Comparison of ENCODE assay signal across 8 mouse cellular contexts in genomic region chr19:4213524-4213974, GRCm38 (mm10). TPM values are rescaled to one million over a fixed set of nuclear protein-coding genes. Genes with fewer than 3 reads are reported as not detected.
DNase-seq lines count a peak whose midpoint lies in the region; ATAC-seq and TF ChIP-seq lines count a peak whose summit lies in the region.

No protein-coding gene starts in this region.

- WGBS in liver, adult 2 months: 16% methylated on average over 9 of the region's 9 CpGs
- whole genome bisulfite sequencing in intestine, embryonic 15.5 days: 11% methylated on average over 9 of the region's 9 CpGs
- 10% methylated on average over 9 of the region's 9 CpGs for WGBS in liver, postnatal 0 days (ENCODE audit: insufficient replicate concordance)

- no peak overlapping the region for H3K9ac ChIP-seq in liver, adult 2 months (ENCODE audit: low read depth, low read length)
- H3K9ac ChIP-seq in intestine, embryonic 15.5 days: peak overlapping the region; percentile 97
- H3K9ac ChIP-seq in liver, postnatal 0 days (replicated peaks): peak overlapping the region; percentile 79

- TF ChIP-seq POLR2A in liver, adult 2 months (IDR thresholded peaks at IDR 0.05; ENCODE audit: extremely low read depth, insufficient read depth, low read length): no peak

- no peaks in the 10 kb centered on the region for H3K79me2 ChIP-seq in liver, adult 2 months (ENCODE audit: control insufficient read depth, insufficient read depth, low read length)

- intact Hi-C loops in left cerebral cortex, postnatal 25 days (cut with DNase I): no loop called here

- no peaks in the 10 kb centered on the region for H3K36me3 ChIP-seq in liver, adult 2 months (ENCODE audit: control insufficient read depth, insufficient read depth, low read length)
- no peaks in the 10 kb centered on the region for H3K36me3 ChIP-seq in intestine, embryonic 15.5 days
- H3K36me3 ChIP-seq in liver, postnatal 0 days (replicated peaks; ENCODE audit: insufficient read depth, low read length): no peaks in the 10 kb centered on the region

- TF ChIP-seq CTCF in liver, adult 2 months (IDR thresholded peaks at IDR 0.05; ENCODE audit: low read depth, low read length): no peak
- no peak for TF ChIP-seq CTCF in liver, postnatal 0 days (IDR thresholded peaks at IDR 0.05; ENCODE audit: low read depth)

- peak overlapping the region; percentile 91 for H3K4me2 ChIP-seq in intestine, embryonic 15.5 days (replicated peaks)
- H3K4me2 ChIP-seq in liver, postnatal 0 days (ENCODE audit: low read depth, low read length): peak overlapping the region; percentile 90

- no peak for TF ChIP-seq EP300 in liver, postnatal 0 days (IDR thresholded peaks at IDR 0.05; ENCODE audit: low read depth)

- H3K9me3 ChIP-seq in intestine, embryonic 15.5 days: no peaks in the 10 kb centered on the region
- H3K9me3 ChIP-seq in liver, postnatal 0 days (ENCODE audit: low read length): no peaks in the 10 kb centered on the region

- no peak overlapping the region for H3K27ac ChIP-seq in liver, adult 2 months (replicated peaks; ENCODE audit: insufficient read depth, low read depth, low read length)
- peak overlapping the region; percentile 95 for H3K27ac ChIP-seq in intestine, embryonic 15.5 days
- H3K27ac ChIP-seq in liver, postnatal 0 days (ENCODE audit: low read depth): peak overlapping the region; percentile 50; the same call in 1 of the 2 replicates

- H3K4me3 ChIP-seq in liver, adult 2 months (ENCODE audit: insufficient read depth, low read depth, low read length): no peak overlapping the region
- peak overlapping the region; percentile 87 for H3K4me3 ChIP-seq in intestine, embryonic 15.5 days (replicated peaks)
- H3K4me3 ChIP-seq in liver, postnatal 0 days (ENCODE audit: low read depth, low read length): peak overlapping the region; percentile 67

- H3K4me1 ChIP-seq in liver, adult 2 months (ENCODE audit: control insufficient read depth, insufficient read depth, low read length): peaks cover 5% of the 10 kb centered on the region; the same call in 1 of the 2 replicates
- H3K4me1 ChIP-seq in intestine, embryonic 15.5 days (replicated peaks): peaks cover 56% of the 10 kb centered on the region
- H3K4me1 ChIP-seq in liver, postnatal 0 days (ENCODE audit: insufficient read depth): peaks cover 41% of the 10 kb centered on the region

- no peaks in the 10 kb centered on the region for H3K27me3 ChIP-seq in liver, adult 2 months (ENCODE audit: control insufficient read depth, insufficient read depth, low read length)
- 0 out of 2 replicates have a peak, but pooled peaks cover 3% of the 10 kb centered on the region for H3K27me3 ChIP-seq in intestine, embryonic 15.5 days (replicated peaks)
- peaks cover 61% of the 10 kb centered on the region for H3K27me3 ChIP-seq in liver, postnatal 0 days (ENCODE audit: insufficient read depth, low read length)

- ATAC-seq in intestine, embryonic 15.5 days: peak; percentile 34
- peak; percentile 67 for ATAC-seq in liver, postnatal 0 days

- peak; percentile 52 for DNase-seq in liver, adult 2 months (ENCODE audit: extremely low read depth, low read depth, low spot score)
- DNase-seq in liver: no peak
- peak; percentile 57 for DNase-seq in adrenal gland, postnatal 25 days
- DNase-seq in liver, postnatal 0 days: peak; percentile 61
- DNase-seq in frontal cortex, postnatal 36 days (ENCODE audit: low spot score in 2 of 2): no peak
- DNase-seq in left cerebral cortex, postnatal 25 days (ENCODE audit: low spot score in 2 of 2): no peak
- DNase-seq in spleen, postnatal 36 days (ENCODE audit: low spot score in 2 of 2): no peak

RNA-seq across cellular contexts. Expression of gene Clcf1, which starts 0.5 kb away (rescaled TPM):
- total RNA-seq in liver, adult 2 months (2014; rRNA removed): 0.27 and 0.28 TPM in 2 replicates
- 0.87 and 3.8 TPM in 2 replicates for polyA plus RNA-seq in liver, adult 2 months (2012; rRNA removed)
- 11.0 and 14.5 TPM in 2 replicates for total RNA-seq in adrenal gland, postnatal 25 days (2021)
- polyA plus RNA-seq in intestine, embryonic 15.5 days (2015; fragmentation: Nextera tagmentation; extraction: Ambion mirVana): 5.7 and 5.9 TPM in 2 replicates
- polyA plus RNA-seq in liver, postnatal 0 days (2015; fragmentation: Nextera tagmentation; extraction: Ambion mirVana): 0.91 and 1.1 TPM in 2 replicates
- 1 to 10 TPM in 1 of 2 experiments, under 1 TPM in 1; 0.96 to 1.2 TPM for total RNA-seq in left cerebral cortex, postnatal 25 days (2021)

RNA-seq across cellular contexts. Expression of gene AC109138.7, which starts 0.6 kb away (rescaled TPM):
- not detected in 2 replicates for total RNA-seq in liver, adult 2 months (2014; rRNA removed)
- polyA plus RNA-seq in liver, adult 2 months (2012; rRNA removed): not detected in 2 replicates
- not detected in 2 replicates for total RNA-seq in adrenal gland, postnatal 25 days (2021)
- not detected in 2 replicates for polyA plus RNA-seq in intestine, embryonic 15.5 days (2015; fragmentation: Nextera tagmentation; extraction: Ambion mirVana)
- polyA plus RNA-seq in liver, postnatal 0 days (2015; fragmentation: Nextera tagmentation; extraction: Ambion mirVana): not detected in 2 replicates
- not detected for total RNA-seq in left cerebral cortex, postnatal 25 days (2021)

RNA-seq across cellular contexts. Expression of gene Rad9a, which starts 12.1 kb away (rescaled TPM):
- total RNA-seq in liver, adult 2 months (2014; rRNA removed): 0.74 and 1.3 TPM in 2 replicates
- 7.0 and 7.5 TPM in 2 replicates for polyA plus RNA-seq in liver, adult 2 months (2012; rRNA removed)
- 10.1 and 10.8 TPM in 2 replicates for total RNA-seq in adrenal gland, postnatal 25 days (2021)
- 29.3 and 30.5 TPM in 2 replicates for polyA plus RNA-seq in intestine, embryonic 15.5 days (2015; fragmentation: Nextera tagmentation; extraction: Ambion mirVana)
- 8.0 and 9.0 TPM in 2 replicates for polyA plus RNA-seq in liver, postnatal 0 days (2015; fragmentation: Nextera tagmentation; extraction: Ambion mirVana)
- 1 to 10 TPM; 6.9 to 8.0 TPM for total RNA-seq in left cerebral cortex, postnatal 25 days (2021)

RNA-seq across cellular contexts. Expression of gene Pold4, which starts 18.1 kb away (rescaled TPM):
- 27.2 and 27.3 TPM in 2 replicates for total RNA-seq in liver, adult 2 months (2014; rRNA removed)
- polyA plus RNA-seq in liver, adult 2 months (2012; rRNA removed): 60.4 and 63.8 TPM in 2 replicates
- 56.8 and 60.4 TPM in 2 replicates for total RNA-seq in adrenal gland, postnatal 25 days (2021)
- 35.0 and 40.8 TPM in 2 replicates for polyA plus RNA-seq in intestine, embryonic 15.5 days (2015; fragmentation: Nextera tagmentation; extraction: Ambion mirVana)
- 28.5 and 31.1 TPM in 2 replicates for polyA plus RNA-seq in liver, postnatal 0 days (2015; fragmentation: Nextera tagmentation; extraction: Ambion mirVana)
- total RNA-seq in left cerebral cortex, postnatal 25 days (2021): 10 to 100 TPM; 14.0 to 18.6 TPM

RNA-seq across cellular contexts. Expression of gene Ppp1ca, which starts 21.7 kb away (rescaled TPM):
- 170 TPM in 2 replicates for total RNA-seq in liver, adult 2 months (2014; rRNA removed)
- 399 and 571 TPM in 2 replicates for polyA plus RNA-seq in liver, adult 2 months (2012; rRNA removed)
- total RNA-seq in adrenal gland, postnatal 25 days (2021): 373 and 392 TPM in 2 replicates
- 757 and 779 TPM in 2 replicates for polyA plus RNA-seq in intestine, embryonic 15.5 days (2015; fragmentation: Nextera tagmentation; extraction: Ambion mirVana)
- 269 and 284 TPM in 2 replicates for polyA plus RNA-seq in liver, postnatal 0 days (2015; fragmentation: Nextera tagmentation; extraction: Ambion mirVana)
- total RNA-seq in left cerebral cortex, postnatal 25 days (2021): 100 to 1,000 TPM; 318 to 320 TPM

Comparison
In these comparisons a context has a peak if more than half of its experiments do, and no peak if none do; other contexts are left out.
1. DNase-seq: peak in liver, adult 2 months (single experiment), adrenal gland, postnatal 25 days (single experiment) and liver, postnatal 0 days (single experiment); none in liver (single experiment), frontal cortex, postnatal 36 days (0 of 2), left cerebral cortex, postnatal 25 days (0 of 2) and spleen, postnatal 36 days (0 of 2).